Mouse (Mus musculus): ENCODE results near the gene Crtap.

Crtap gene

DNA sequence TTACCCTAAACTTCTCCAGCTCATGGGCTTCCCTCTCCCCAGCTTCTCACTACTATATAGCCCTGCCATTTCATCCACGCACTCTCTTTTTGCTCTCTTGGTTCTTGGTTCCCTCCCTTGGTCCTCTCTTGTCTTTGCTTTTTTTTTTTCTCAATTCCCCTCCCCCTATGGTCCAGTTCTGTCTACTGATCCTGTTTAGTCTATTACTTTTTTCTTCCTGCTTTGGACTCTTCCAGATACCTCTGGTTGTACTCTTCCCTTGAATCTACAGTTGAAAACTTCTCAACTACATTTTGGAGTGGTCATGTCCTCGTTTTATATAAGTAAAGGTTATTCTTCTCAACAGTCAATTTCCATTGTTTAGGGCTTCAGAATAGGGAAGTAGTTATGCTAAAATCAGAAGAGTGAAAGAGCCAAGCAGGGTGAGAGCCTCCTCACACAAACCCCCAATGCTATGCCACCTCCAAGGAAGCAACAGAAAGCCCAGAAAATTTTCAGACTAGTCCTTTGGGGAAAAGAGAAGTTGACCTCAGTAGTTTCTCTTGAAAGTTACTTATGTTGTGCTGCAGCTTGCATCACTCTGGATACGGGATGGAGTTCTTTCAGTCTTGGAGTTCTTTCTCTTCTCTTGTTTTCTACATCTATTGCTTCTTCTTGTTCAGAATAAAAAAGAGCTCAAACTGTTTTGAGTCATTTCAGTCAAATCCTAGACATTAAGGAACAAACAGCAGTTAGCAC is 64.3 kb downstream of the Crtap start:
- no peak for DNase-seq (ENCODE audit: low spot score)

Measured in ovary, postnatal 14 days (tissue).